Mouse (Mus musculus) cerebral cortex, adult 2 months (tissue): ENCODE data around the gene Ebpl.

ENCODE experiments used
- WGBS: fragments of 180-500 bp; shearing (Covaris S2); methylation state at CpG from one replicate; pipeline ENCODE4 v1.1.7; 2018; 5-methylcytosine and 5-hydroxymethylcytosine counted together

Gene Ebpl

GRCm38 (mm10) chr14:61360131-61360980 is at the start of gene Ebpl:
Gene Ebpl, minus strand, starts transcription at chr14:61360439.
- under 1% methylated on average over 40 of the region's 40 CpGs for WGBS

GRCm38 (mm10) chr14:61410020-61410419 is 49.8 kb upstream of the Ebpl start:
- WGBS: 46% methylated on average over 2 of the region's 2 CpGs

GRCm38 (mm10) chr14:61407055-61407454 is 46.8 kb upstream of the Ebpl start:
- 100% methylated on average over 3 of the region's 3 CpGs for WGBS

GRCm38 (mm10) chr14:61404941-61405340 is 44.7 kb upstream of the Ebpl start:
- WGBS: 95% methylated on average over 3 of the region's 3 CpGs

- WGBS: 57% methylated on average over 6 of the region's 6 CpGs
Observed at GRCm38 (mm10) chr14:61394745-61395144, 34.5 kb upstream of the Ebpl start.

GRCm38 (mm10) chr14:61390586-61390985 is 30.3 kb upstream of the Ebpl start:
- WGBS: 91% methylated on average over 3 of the region's 3 CpGs

GRCm38 (mm10) chr14:61367290-61367689 is 7.1 kb upstream of the Ebpl start:
- 60% methylated on average over 2 of the region's 2 CpGs for WGBS

- WGBS: 59% methylated on average over 3 of the region's 3 CpGs
Observed at GRCm38 (mm10) chr14:61364656-61365055, 4.4 kb upstream of the Ebpl start.

GRCm38 (mm10) chr14:61363734-61364133 is 3.5 kb upstream of the Ebpl start:
- 97% methylated on average over 2 of the region's 2 CpGs for WGBS

- 93% methylated on average over 2 of the region's 2 CpGs for WGBS
Observed at GRCm38 (mm10) chr14:61362268-61362667, 2.0 kb upstream of the Ebpl start.

GRCm38 (mm10) chr14:61360981-61361511 is 807 bp upstream of the Ebpl start:
- WGBS: 55% methylated on average over 3 of the region's 3 CpGs

- WGBS: 82% methylated on average over 10 of the region's 10 CpGs
Observed at GRCm38 (mm10) chr14:61354251-61355235, 5.7 kb downstream of the Ebpl start.

- 79% methylated on average over 6 of the region's 6 CpGs for WGBS
Observed at GRCm38 (mm10) chr14:61350808-61351207, 9.4 kb downstream of the Ebpl start.

GRCm38 (mm10) chr14:61349876-61350275 is 10.4 kb downstream of the Ebpl start:
- 88% methylated on average over 4 of the region's 4 CpGs for WGBS

- WGBS: 43% methylated on average over 10 of the region's 10 CpGs
Observed at GRCm38 (mm10) chr14:61346827-61347698, 13.2 kb downstream of the Ebpl start.

GRCm38 (mm10) chr14:61344590-61344989 is 15.6 kb downstream of the Ebpl start:
- 90% methylated on average over 5 of the region's 5 CpGs for WGBS

- WGBS: 94% methylated on average over 4 of the region's 4 CpGs
Observed at GRCm38 (mm10) chr14:61339381-61339780, 20.9 kb downstream of the Ebpl start.

- WGBS: 5% methylated on average over 13 of the region's 13 CpGs
Observed at GRCm38 (mm10) chr14:61330996-61331561, 29.2 kb downstream of the Ebpl start.

- 48% methylated on average over 11 of the region's 11 CpGs for WGBS
Observed at GRCm38 (mm10) chr14:61330591-61330990, 29.6 kb downstream of the Ebpl start.

GRCm38 (mm10) chr14:61327618-61328450 is 32.4 kb downstream of the Ebpl start:
- WGBS: 25% methylated on average over 19 of the region's 19 CpGs
